Mouse (Mus musculus) G1E (cell line): ENCODE data around the gene Ccdc93. TPM values are rescaled to one million over a fixed set of nuclear protein-coding genes. Genes with fewer than 3 reads are reported as not detected.

Experiments used
- ATAC-seq: 2 replicates; pipeline ENCODE4 v1.8.0; 2016; ENCODE audit warnings: mild to moderate bottlenecking; ENCODE audit not compliant: insufficient number of reproducible peaks, poor library complexity, low FRiP score, severe bottlenecking; ENCODE audit errors: extremely low read depth
- DNase-seq: peaks from one replicate; pipeline ENCODE4 v3.0.0; 2012; ENCODE audit warnings: low spot score
- H3K27me3 ChIP-seq: 2 replicates; pipeline ENCODE4 v1.6.1; 2012; ENCODE audit warnings: mild to moderate bottlenecking, low read length, inconsistent platforms; ENCODE audit not compliant: insufficient read depth
- H3K36me3 ChIP-seq: replicated peaks from 2 replicates; pipeline ENCODE3; 2012; ENCODE audit warnings: mild to moderate bottlenecking, inconsistent platforms
- H3K4me1 ChIP-seq: 2 replicates; pipeline ENCODE4 v1.6.1; 2012; ENCODE audit warnings: low read depth, low read length, inconsistent platforms, mixed read lengths; ENCODE audit not compliant: insufficient read depth
- H3K4me3 ChIP-seq: 2 replicates; pipeline ENCODE4 v1.5.1; 2012; ENCODE audit warnings: low read depth, mild to moderate bottlenecking, inconsistent platforms, low read length, moderate library complexity, mixed read lengths
- H3K9me3 ChIP-seq: replicated peaks from 2 replicates; pipeline ENCODE4 v1.6.1; 2012; ENCODE audit warnings: inconsistent platforms
- CTCF ChIP-seq: IDR thresholded peaks from 2 replicates; pipeline ENCODE4 v1.5.1; 2012; ENCODE audit warnings: low read depth, low read length, inconsistent platforms, mixed read lengths
- GATA1 ChIP-seq: IDR thresholded peaks from 2 replicates; pipeline ENCODE4 v1.6.1; 2012; ENCODE audit warnings: borderline replicate concordance, low read length, inconsistent platforms, mixed read lengths
- GATA2 ChIP-seq: IDR thresholded peaks from 2 replicates; pipeline ENCODE4 v1.6.1; 2012; ENCODE audit warnings: low read depth, low read length, inconsistent platforms, borderline replicate concordance
- POLR2AphosphoS5 ChIP-seq: IDR thresholded peaks from 2 replicates; pipeline ENCODE4 v1.6.1; 2012; ENCODE audit warnings: low read depth, low read length, inconsistent platforms; ENCODE audit not compliant: insufficient replicate concordance
- TAL1 ChIP-seq: conservative IDR thresholded peaks from 2 replicates; pipeline ENCODE4 v1.6.1; 2012; ENCODE audit warnings: low read depth, low read length, inconsistent platforms, mixed read lengths
- polyA plus RNA-seq: library from polyadenylated mRNA; stranded (reverse); fragments of >175 nt; gene quantifications from 2 replicates; pipeline ENCODE4 v1.2.3, GENCODE M21; 2012
- total RNA-seq, 2 experiments: library from RNA; stranded (forward) in 1 of 2; stranded (reverse) in 1 of 2; fragments of 200-1000 nt in 1 of 2; fragments of >200 nt in 1 of 2; fragmentation: Nextera tagmentation in 1 of 2; gene quantifications; 2 replicates each; pipeline ENCODE4 v1.2.3; 2014 to 2017

Gene Ccdc93
- total and polyA plus RNA-seq, 3 experiments = 6.4 to 44.7 (median 32.7) TPM

GRCm38 (mm10) chr1:121453053-121453452, 22.2 kb downstream of the Ccdc93 start:
- peaks cover 87% of the 10 kb centered on the region for H3K36me3 ChIP-seq
- DNase-seq = no peak
- H3K9me3 ChIP-seq = no peaks in the 10 kb centered on the region
- H3K4me3 ChIP-seq = no peak overlapping the region
- H3K27me3 ChIP-seq = no peaks in the 10 kb centered on the region
- no peak for TF ChIP-seq GATA2
- TF ChIP-seq CTCF = no peak
- TF ChIP-seq GATA1 = no peak
- TF ChIP-seq POLR2AphosphoS5 = no peak
- TF ChIP-seq TAL1 = no peak
- H3K4me1 ChIP-seq = no peaks in the 10 kb centered on the region
- ATAC-seq = no peak

DNA sequence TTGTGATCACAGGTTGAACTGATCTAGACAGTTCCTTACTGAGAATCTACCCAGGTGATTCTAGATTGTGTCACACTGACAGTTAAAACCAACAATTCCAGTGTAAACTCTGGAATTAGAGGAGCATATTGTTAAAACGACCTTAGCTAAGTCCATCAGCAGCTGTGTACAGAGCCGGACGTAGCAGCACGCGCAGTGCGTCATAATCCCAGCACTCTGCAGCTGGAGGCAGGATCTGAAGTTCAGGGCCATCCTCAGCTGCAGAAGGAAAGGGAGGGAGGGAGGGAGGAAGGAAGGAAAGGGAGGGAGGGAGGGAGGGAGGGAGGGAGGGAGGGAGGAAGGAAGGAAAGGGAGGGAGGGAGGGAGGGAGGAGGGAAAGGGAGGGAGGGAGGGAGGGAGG, 24.1 kb downstream of the Ccdc93 start:
- no peak for ATAC-seq
- peaks cover 84% of the 10 kb centered on the region for H3K36me3 ChIP-seq

GRCm38 (mm10) chr1:121460077-121460476, 29.2 kb downstream of the Ccdc93 start:
- no peak overlapping the region for H3K4me3 ChIP-seq
- H3K27me3 ChIP-seq = no peaks in the 10 kb centered on the region
- DNase-seq = no peak
- ATAC-seq = no peak
- no peaks in the 10 kb centered on the region for H3K4me1 ChIP-seq
- TF ChIP-seq GATA1 (no peak), TAL1 (no peak), CTCF (no peak), POLR2AphosphoS5 (no peak), GATA2 (no peak)
- H3K9me3 ChIP-seq = no peaks in the 10 kb centered on the region
- peaks cover 83% of the 10 kb centered on the region for H3K36me3 ChIP-seq

More for the DNA sequence above, 24.1 kb downstream of the Ccdc93 start:
- no peak for DNase-seq
- H3K4me3 ChIP-seq = no peak overlapping the region
- no peaks in the 10 kb centered on the region for H3K4me1 ChIP-seq
- H3K9me3 ChIP-seq = no peaks in the 10 kb centered on the region
- TF ChIP-seq TAL1 (no peak), POLR2AphosphoS5 (no peak), GATA2 (no peak), CTCF (no peak), GATA1 (no peak)
- no peaks in the 10 kb centered on the region for H3K27me3 ChIP-seq

DNA sequence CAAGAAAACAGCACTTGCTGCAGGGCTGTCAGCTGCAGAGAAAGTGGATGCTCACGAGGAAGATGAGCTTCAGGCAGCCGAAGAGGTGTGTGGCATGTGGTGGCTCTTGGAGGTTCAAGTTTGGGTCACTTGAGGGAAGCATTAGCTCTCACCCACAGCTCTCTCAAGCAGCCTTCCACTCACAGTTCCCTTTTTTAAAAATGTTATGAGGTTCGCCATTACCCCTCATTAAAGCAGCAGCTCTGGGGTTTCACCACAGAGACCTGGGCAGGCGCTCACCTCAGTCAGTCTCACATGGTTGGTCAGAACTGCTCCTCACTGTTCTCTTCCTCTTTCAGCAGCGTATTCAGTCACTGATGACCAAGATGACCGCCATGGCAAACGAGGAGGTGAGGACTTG, 31.0 kb downstream of the Ccdc93 start:
- no peaks in the 10 kb centered on the region for H3K27me3 ChIP-seq
- H3K9me3 ChIP-seq = no peaks in the 10 kb centered on the region
- peaks cover 87% of the 10 kb centered on the region for H3K36me3 ChIP-seq
- ATAC-seq (no peak), DNase-seq (no peak)
- H3K4me1 ChIP-seq = no peaks in the 10 kb centered on the region
- TF ChIP-seq TAL1 = no peak
- TF ChIP-seq GATA1 = no peak
- TF ChIP-seq CTCF = no peak
- no peak overlapping the region for H3K4me3 ChIP-seq

GRCm38 (mm10) chr1:121462643-121463042, 31.8 kb downstream of the Ccdc93 start:
- TF ChIP-seq GATA1 = no peak
- TF ChIP-seq POLR2AphosphoS5 = no peak
- TF ChIP-seq GATA2 = no peak
- no peak for TF ChIP-seq TAL1
- TF ChIP-seq CTCF = no peak
- ATAC-seq (no peak), DNase-seq (no peak)
- Histone ChIP-seq H3K9me3 (no peaks in the 10 kb centered on the region), H3K4me3 (no peak overlapping the region), H3K27me3 (no peaks in the 10 kb centered on the region), H3K4me1 (no peaks in the 10 kb centered on the region), H3K36me3 (peaks cover 89% of the 10 kb centered on the region)

- TF ChIP-seq GATA1 (no peak), POLR2AphosphoS5 (no peak), TAL1 (no peak), GATA2 (no peak), CTCF (no peak)
- Histone ChIP-seq H3K4me1 (no peaks in the 10 kb centered on the region), H3K9me3 (no peaks in the 10 kb centered on the region), H3K36me3 (peaks cover 94% of the 10 kb centered on the region), H3K27me3 (no peaks in the 10 kb centered on the region), H3K4me3 (no peak overlapping the region)
- ATAC-seq (no peak), DNase-seq (no peak)
Observed at GRCm38 (mm10) chr1:121463806-121464205, 33.0 kb downstream of the Ccdc93 start.
